Mouse (Mus musculus) heart, embryonic 13.5 days (tissue): Measurements from ENCODE around the gene Dnpep. TPM values are rescaled to one million over a fixed set of nuclear protein-coding genes. Genes with fewer than 3 reads are reported as not detected.

Experiments used
- ATAC-seq: fragments of 200-750 bp; cut with Nextera tagmentation; 2 replicates; pipeline ENCODE4 v1.8.0; 2017; ENCODE audit warnings: moderate TSS enrichment; ENCODE audit not compliant: insufficient number of reproducible peaks, low FRiP score, low TSS enrichment; ENCODE audit errors: extremely low read depth
- H3K27ac ChIP-seq: fragments of 300-500 bp; sonication (generic); replicated peaks from 2 replicates; pipeline ENCODE4 v1.5.1; 2015; ENCODE audit warnings: moderate library complexity, mild to moderate bottlenecking, inconsistent platforms
- H3K27me3 ChIP-seq: fragments of 300-500 bp; sonication (generic); replicated peaks from 2 replicates; pipeline ENCODE4 v1.6.1; 2015; ENCODE audit warnings: mild to moderate bottlenecking, inconsistent platforms
- H3K36me3 ChIP-seq: fragments of 300-500 bp; sonication (generic); 2 replicates; pipeline ENCODE4 v1.6.1; 2015; ENCODE audit warnings: mild to moderate bottlenecking, inconsistent platforms
- H3K4me1 ChIP-seq: fragments of 300-500 bp; sonication (generic); 2 replicates; pipeline ENCODE4 v1.6.1; 2015; ENCODE audit warnings: inconsistent platforms
- H3K4me2 ChIP-seq: fragments of 300-500 bp; sonication (generic); 2 replicates; pipeline ENCODE4 v1.6.1; 2015; ENCODE audit warnings: inconsistent platforms, mild to moderate bottlenecking, moderate library complexity
- H3K4me3 ChIP-seq: fragments of 300-500 bp; sonication (generic); 2 replicates; pipeline ENCODE4 v1.5.1; 2015; ENCODE audit warnings: moderate library complexity, mild to moderate bottlenecking, inconsistent platforms
- H3K9ac ChIP-seq: fragments of 300-500 bp; sonication (generic); 2 replicates; pipeline ENCODE4 v1.6.1; 2015; ENCODE audit warnings: inconsistent platforms, mild to moderate bottlenecking, moderate library complexity
- H3K9me3 ChIP-seq: fragments of 300-500 bp; sonication (generic); 2 replicates; pipeline ENCODE4 v1.6.1; 2016; ENCODE audit warnings: inconsistent platforms
- WGBS: fragments of 180-500 bp; shearing (Covaris S2); methylation state at CpG from one replicate; pipeline ENCODE4 v1.1.7; 2015; ENCODE audit warnings: mixed read lengths; 5-methylcytosine and 5-hydroxymethylcytosine counted together
- polyA plus RNA-seq: library from polyadenylated mRNA; unstranded; fragments of >200 nt; fragmentation: Nextera tagmentation; extraction: Ambion mirVana; gene quantifications from 2 replicates; pipeline ENCODE4 v1.2.1, GENCODE M21; 2015

Dnpep gene
- 115 and 121 TPM in 2 replicates for polyA plus RNA-seq

DNA sequence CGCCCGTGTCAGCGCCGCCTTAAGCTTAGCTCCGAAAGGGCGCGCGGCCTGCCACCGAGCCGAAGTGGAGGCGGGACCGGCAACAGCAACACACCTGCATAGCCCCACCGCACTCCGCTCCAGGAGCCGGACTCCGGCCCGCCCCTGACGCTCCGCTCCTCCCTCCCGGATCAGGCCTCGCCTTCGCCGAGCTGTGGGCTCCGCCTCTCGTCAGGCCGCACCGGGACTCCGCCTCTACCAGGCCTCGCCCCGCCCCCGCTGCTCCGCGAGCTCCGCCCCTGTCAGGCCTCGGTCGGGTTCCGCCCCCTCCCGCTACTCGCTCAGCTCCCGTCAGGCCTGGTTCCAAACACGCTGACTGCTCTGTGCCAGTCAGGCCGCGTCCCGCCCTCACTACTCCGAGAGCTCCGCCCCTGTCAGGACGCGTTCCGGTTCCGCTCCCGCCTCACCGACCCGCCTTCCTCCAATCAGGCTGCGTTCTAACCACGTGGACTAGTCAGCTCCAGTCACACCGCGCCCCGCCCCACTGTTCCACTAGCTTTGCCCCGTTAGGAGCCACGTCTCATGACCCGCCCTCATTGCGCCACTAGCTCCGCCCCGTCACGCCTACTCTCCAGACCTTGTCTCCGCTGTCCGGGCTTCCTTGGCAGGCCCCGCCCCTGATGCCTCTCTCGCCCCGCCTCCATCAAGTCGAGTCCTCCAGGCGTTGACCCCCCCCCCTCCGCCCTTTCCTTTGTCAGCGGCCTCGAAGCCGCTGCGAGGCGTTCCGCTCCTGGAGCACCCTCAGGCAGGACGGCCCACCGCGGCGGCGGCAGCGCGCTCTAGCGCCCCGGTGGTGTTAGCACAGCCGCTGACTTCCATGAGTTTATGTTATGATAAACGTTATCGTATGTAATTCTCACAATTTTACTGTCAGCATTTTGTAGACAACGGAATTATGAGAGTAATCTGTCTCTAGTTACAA is at the start of gene Dnpep:
TSS of gene Dnpep (minus strand) at position 750 of the 961 bp plus-strand sequence.
- H3K9me3 ChIP-seq, result no peaks in the 10 kb centered on the region
- peak within 1 kb of the TSS; percentile 80 for H3K4me3 ChIP-seq
- WGBS, result under 1% methylated on average over 89 of the region's 92 CpGs
- peak; percentile 96 for ATAC-seq
- H3K4me1 ChIP-seq, result peaks cover 15% of the 10 kb centered on the region
- peaks cover 33% of the 10 kb centered on the region for H3K36me3 ChIP-seq
- H3K27ac ChIP-seq, result peak within 1 kb of the TSS; percentile 95
- H3K9ac ChIP-seq, result peak within 1 kb of the TSS; percentile 87
- no peaks in the 10 kb centered on the region for H3K27me3 ChIP-seq
- peak within 1 kb of the TSS; percentile 89 for H3K4me2 ChIP-seq

DNA sequence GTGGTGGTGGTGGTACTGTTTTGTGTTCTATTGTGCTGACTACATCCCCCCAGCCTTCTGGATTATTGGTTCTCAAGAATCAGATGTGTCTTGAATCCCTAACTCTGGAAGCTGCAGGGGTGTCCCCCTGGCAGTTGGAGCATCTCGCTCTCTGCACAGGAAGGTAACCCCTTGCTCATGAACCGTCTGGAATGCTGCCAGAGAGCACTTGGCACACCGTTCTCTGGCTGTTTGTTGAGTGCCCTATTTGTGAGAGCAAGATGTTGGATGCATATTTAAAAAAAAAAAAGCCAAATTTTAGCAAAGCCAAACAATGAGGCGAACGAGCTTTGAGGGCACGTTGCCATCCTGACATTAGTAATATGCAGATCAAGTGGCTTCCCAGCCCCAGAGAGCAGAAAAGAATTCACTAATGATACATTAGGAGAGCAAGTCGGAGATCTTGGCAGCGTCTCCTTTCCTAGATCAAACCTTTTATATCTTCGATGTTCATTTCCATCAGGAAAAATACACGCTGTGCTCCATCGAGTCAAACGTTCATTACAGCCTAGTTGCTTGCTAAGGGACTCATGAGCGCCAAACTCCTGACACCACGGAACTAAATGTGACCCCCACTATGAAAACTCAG is 47.8 kb upstream of the Dnpep start:
- ATAC-seq, result no peak
- peaks cover 73% of the 10 kb centered on the region for H3K4me1 ChIP-seq

DNA sequence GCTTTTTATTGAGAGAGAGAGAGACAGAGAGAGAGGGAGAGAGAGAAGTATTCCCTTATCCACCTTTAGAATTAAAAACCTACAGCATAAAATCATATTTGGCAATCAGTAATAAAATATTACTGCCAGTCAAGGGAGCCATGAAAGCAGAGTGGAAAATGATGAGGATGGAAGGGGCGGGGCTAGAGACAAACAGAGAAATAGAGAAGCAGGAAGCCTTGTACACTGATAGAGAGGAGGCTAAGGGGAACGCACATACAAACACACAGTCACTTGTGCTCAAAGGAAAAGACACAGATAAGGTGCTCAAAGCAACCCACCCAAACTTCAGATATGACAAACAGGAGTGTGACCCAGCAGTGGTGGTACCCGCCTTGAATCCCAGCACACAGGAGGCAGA is 46.1 kb upstream of the Dnpep start:
- H3K4me1 ChIP-seq, result peaks cover 70% of the 10 kb centered on the region
- no peak overlapping the region for H3K4me3 ChIP-seq
- WGBS, result 61% methylated on average over 3 of the region's 3 CpGs
- no peak for ATAC-seq
- H3K27ac ChIP-seq, result no peak overlapping the region
- H3K9ac ChIP-seq, result no peak overlapping the region
- H3K9me3 ChIP-seq, result no peaks in the 10 kb centered on the region
- H3K27me3 ChIP-seq, result peaks cover 16% of the 10 kb centered on the region; the same call in 1 of the 2 replicates
- H3K36me3 ChIP-seq, result peaks cover 59% of the 10 kb centered on the region
- no peak overlapping the region for H3K4me2 ChIP-seq

More for the DNA sequence above, 47.8 kb upstream of the Dnpep start:
- Histone ChIP-seq H3K4me3 (no peak overlapping the region), H3K9me3 (no peaks in the 10 kb centered on the region), H3K36me3 (peaks cover 59% of the 10 kb centered on the region), H3K27ac (no peak overlapping the region), H3K4me2 (no peak overlapping the region), H3K27me3 (peaks cover 10% of the 10 kb centered on the region; the same call in 1 of the 2 replicates), H3K9ac (peak overlapping the region; percentile 52; the same call in 1 of the 2 replicates)
- WGBS, result 76% methylated on average over 14 of the region's 14 CpGs

DNA sequence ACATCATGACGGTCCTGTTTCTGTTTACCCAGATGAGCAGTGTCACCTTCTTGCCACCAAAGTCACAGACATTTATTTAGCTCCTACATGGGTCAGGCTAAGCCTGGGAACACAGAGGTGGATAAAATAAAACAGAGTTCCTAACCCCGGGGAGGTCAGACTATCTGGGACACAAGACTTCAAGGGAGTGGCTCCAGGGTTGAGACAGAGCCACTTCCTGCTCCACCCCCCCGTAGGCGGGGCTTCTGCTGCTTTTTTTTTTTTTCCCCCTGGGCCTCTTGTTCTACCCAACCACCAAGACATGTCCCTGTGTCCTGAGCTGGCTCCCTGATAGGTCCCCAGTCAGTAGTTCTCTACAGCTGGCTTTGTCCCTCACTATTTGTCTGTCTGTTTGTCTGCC is 44.0 kb upstream of the Dnpep start:
- H3K27me3 ChIP-seq, result peaks cover 15% of the 10 kb centered on the region; the same call in 1 of the 2 replicates
- WGBS, result 19% methylated on average over 4 of the region's 4 CpGs
- H3K9ac ChIP-seq, result peak overlapping the region; percentile 86
- H3K27ac ChIP-seq, result peak overlapping the region; percentile 94
- H3K4me2 ChIP-seq, result peak overlapping the region; percentile 71
- H3K4me1 ChIP-seq, result peaks cover 83% of the 10 kb centered on the region
- H3K9me3 ChIP-seq, result no peaks in the 10 kb centered on the region
- ATAC-seq, result no peak
- peaks cover 47% of the 10 kb centered on the region for H3K36me3 ChIP-seq
- H3K4me3 ChIP-seq, result peak overlapping the region; percentile 60

- Histone ChIP-seq H3K9me3 (no peaks in the 10 kb centered on the region), H3K4me3 (peak overlapping the region; percentile 60), H3K27me3 (peaks cover 15% of the 10 kb centered on the region; the same call in 1 of the 2 replicates), H3K4me1 (peaks cover 83% of the 10 kb centered on the region), H3K9ac (peak overlapping the region; percentile 86), H3K4me2 (peak overlapping the region; percentile 71), H3K27ac (peak overlapping the region; percentile 94), H3K36me3 (peaks cover 40% of the 10 kb centered on the region)
- 26% methylated on average over 4 of the region's 4 CpGs for WGBS
- no peak for ATAC-seq
Measured at GRCm38 (mm10) chr1:75361123-75361522, 43.3 kb upstream of the Dnpep start.

GRCm38 (mm10) chr1:75360112-75361031 is 42.6 kb upstream of the Dnpep start, which contains the start of gene Des:
TSS of gene Des (plus strand) at chr1:75360329.
- peaks cover 33% of the 10 kb centered on the region for H3K36me3 ChIP-seq
- ATAC-seq, result peak; percentile 78
- peak within 1 kb of the TSS; percentile 71 for H3K4me2 ChIP-seq
- peak within 1 kb of the TSS; percentile 94 for H3K27ac ChIP-seq
- H3K9me3 ChIP-seq, result no peaks in the 10 kb centered on the region
- H3K9ac ChIP-seq, result peak within 1 kb of the TSS; percentile 86
- H3K27me3 ChIP-seq, result peaks cover 15% of the 10 kb centered on the region; the same call in 1 of the 2 replicates
- H3K4me1 ChIP-seq, result peaks cover 75% of the 10 kb centered on the region
- WGBS, result 1% methylated on average over 80 of the region's 80 CpGs
- H3K4me3 ChIP-seq, result peak within 1 kb of the TSS; percentile 60

DNA sequence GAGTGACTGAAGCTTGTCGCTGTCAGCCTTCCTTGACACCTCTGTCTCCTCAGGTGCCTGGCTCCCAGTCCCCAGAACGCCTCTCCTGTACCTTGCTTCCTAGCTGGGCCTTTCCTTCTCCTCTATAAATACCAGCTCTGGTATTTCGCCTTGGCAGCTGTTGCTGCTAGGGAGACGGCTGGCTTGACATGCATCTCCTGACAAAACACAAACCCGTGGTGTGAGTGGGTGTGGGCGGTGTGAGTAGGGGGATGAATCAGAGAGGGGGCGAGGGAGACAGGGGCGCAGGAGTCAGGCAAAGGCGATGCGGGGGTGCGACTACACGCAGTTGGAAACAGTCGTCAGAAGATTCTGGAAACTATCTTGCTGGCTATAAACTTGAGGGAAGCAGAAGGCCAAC is 41.6 kb upstream of the Dnpep start:
- Histone ChIP-seq H3K4me1 (peaks cover 74% of the 10 kb centered on the region), H3K4me2 (peak overlapping the region; percentile 71)

GRCm38 (mm10) chr1:75358009-75358408 is 40.2 kb upstream of the Dnpep start:
- H3K4me2 ChIP-seq, result no peak overlapping the region
- H3K4me1 ChIP-seq, result peaks cover 62% of the 10 kb centered on the region
- no peaks in the 10 kb centered on the region for H3K9me3 ChIP-seq
- H3K9ac ChIP-seq, result no peak overlapping the region
- WGBS, result 79% methylated on average over 4 of the region's 4 CpGs
- H3K27me3 ChIP-seq, result peaks cover 15% of the 10 kb centered on the region; the same call in 1 of the 2 replicates
- H3K27ac ChIP-seq, result peak overlapping the region; percentile 94
- H3K4me3 ChIP-seq, result no peak overlapping the region
- ATAC-seq, result no peak
- peaks cover 9% of the 10 kb centered on the region for H3K36me3 ChIP-seq

More for the DNA sequence above, 41.6 kb upstream of the Dnpep start:
- Histone ChIP-seq H3K27me3 (peaks cover 15% of the 10 kb centered on the region; the same call in 1 of the 2 replicates), H3K9me3 (no peaks in the 10 kb centered on the region), H3K36me3 (peaks cover 23% of the 10 kb centered on the region), H3K27ac (peak overlapping the region; percentile 94), H3K4me3 (peak overlapping the region; percentile 60; the same call in 1 of the 2 replicates), H3K9ac (peak overlapping the region; percentile 86)
- 30% methylated on average over 13 of the region's 13 CpGs for WGBS
- ATAC-seq, result peak; percentile 41; the same call in 1 of the 2 replicates

DNA sequence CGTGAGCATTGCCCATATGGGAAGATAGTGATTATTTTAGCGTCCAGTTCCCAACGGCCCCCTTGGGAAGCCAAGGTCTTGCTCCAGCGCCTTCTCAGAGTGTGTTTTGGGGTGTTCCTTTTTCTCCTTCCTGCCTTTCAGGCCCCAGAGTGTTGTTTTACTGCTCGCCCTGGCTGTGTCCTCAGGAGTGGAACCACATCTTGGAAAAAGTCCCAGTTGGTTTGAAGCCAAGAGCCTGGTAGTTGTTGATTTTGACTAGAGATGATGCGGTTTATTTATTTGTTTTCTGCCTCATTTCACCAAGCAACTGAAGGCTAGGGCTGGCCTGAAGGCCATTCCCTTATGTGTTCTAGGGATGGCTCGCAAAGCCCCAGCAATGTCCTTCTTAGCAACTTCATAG is 39.5 kb upstream of the Dnpep start:
- Histone ChIP-seq H3K36me3 (peaks cover 2% of the 10 kb centered on the region), H3K27ac (peak overlapping the region; percentile 94), H3K9ac (peak overlapping the region; percentile 58; the same call in 1 of the 2 replicates), H3K4me1 (peaks cover 55% of the 10 kb centered on the region), H3K27me3 (peaks cover 12% of the 10 kb centered on the region; the same call in 1 of the 2 replicates), H3K4me3 (no peak overlapping the region), H3K4me2 (no peak overlapping the region), H3K9me3 (no peaks in the 10 kb centered on the region)
- ATAC-seq, result no peak
- WGBS, result 59% methylated on average over 7 of the region's 7 CpGs

GRCm38 (mm10) chr1:75349275-75349674 is 31.5 kb upstream of the Dnpep start:
- Histone ChIP-seq H3K4me1 (peaks cover 59% of the 10 kb centered on the region), H3K9me3 (no peaks in the 10 kb centered on the region), H3K27me3 (no peaks in the 10 kb centered on the region), H3K36me3 (no peaks in the 10 kb centered on the region), H3K27ac (peak overlapping the region; percentile 94), H3K9ac (peak overlapping the region; percentile 61), H3K4me2 (no peak overlapping the region), H3K4me3 (no peak overlapping the region)
- WGBS, result 24% methylated on average over 5 of the region's 5 CpGs
- 0 out of 2 replicates have a peak, but pooled peaks have one; percentile 17 for ATAC-seq
